Mouse (Mus musculus) testis, adult 2 months (tissue): ENCODE data around the gene 9930111J21Rik2. TPM values are rescaled to one million over a fixed set of nuclear protein-coding genes. Genes with fewer than 3 reads are reported as not detected.
A peak's percentile ranks its signal among the peaks of the same experiment; 100 is the strongest.

Source experiments
- H3K27ac ChIP-seq: fragments of 200-500 bp; 2 replicates; pipeline ENCODE4 v1.5.1; 2012; ENCODE audit warnings: low read depth, low read length; ENCODE audit not compliant: control insufficient read depth, insufficient read depth
- H3K27me3 ChIP-seq: fragments of 200-500 bp; 2 replicates; pipeline ENCODE4 v1.6.1; 2012; ENCODE audit warnings: mild to moderate bottlenecking, low read length, moderate library complexity; ENCODE audit not compliant: control insufficient read depth, insufficient read depth
- H3K36me3 ChIP-seq: fragments of 200-500 bp; 2 replicates; pipeline ENCODE4 v1.6.1; 2012; ENCODE audit warnings: mild to moderate bottlenecking, low read length; ENCODE audit not compliant: control insufficient read depth, insufficient read depth
- H3K4me1 ChIP-seq: fragments of 200-500 bp; 2 replicates; pipeline ENCODE4 v1.6.1; 2012; ENCODE audit warnings: low read length; ENCODE audit not compliant: control insufficient read depth, insufficient read depth
- H3K4me3 ChIP-seq: fragments of 200-500 bp; 2 replicates; pipeline ENCODE4 v1.5.1; 2012; ENCODE audit warnings: low read depth, mild to moderate bottlenecking, low read length, moderate library complexity, mixed read lengths; ENCODE audit not compliant: control insufficient read depth
- CTCF ChIP-seq: fragments of 200-500 bp; IDR thresholded peaks from 2 replicates; pipeline ENCODE4 v1.5.1; 2012; ENCODE audit warnings: low read depth, mild to moderate bottlenecking, inconsistent platforms, low read length, moderate library complexity; ENCODE audit not compliant: control insufficient read depth, insufficient read depth, insufficient replicate concordance
- POLR2A ChIP-seq: fragments of 200-500 bp; IDR thresholded peaks from 2 replicates; pipeline ENCODE4 v1.6.1; 2012; ENCODE audit warnings: low read depth, mild to moderate bottlenecking, inconsistent platforms, low read length, moderate library complexity; ENCODE audit not compliant: control insufficient read depth
- polyA plus RNA-seq: library from polyadenylated mRNA; depleted of rRNA; stranded (reverse); fragments of >200 nt; gene quantifications from 2 replicates; pipeline ENCODE4 v1.2.3, GENCODE M21; 2012

9930111J21Rik2 gene
- polyA plus RNA-seq, 1 experiment: 0.35 TPM

DNA sequence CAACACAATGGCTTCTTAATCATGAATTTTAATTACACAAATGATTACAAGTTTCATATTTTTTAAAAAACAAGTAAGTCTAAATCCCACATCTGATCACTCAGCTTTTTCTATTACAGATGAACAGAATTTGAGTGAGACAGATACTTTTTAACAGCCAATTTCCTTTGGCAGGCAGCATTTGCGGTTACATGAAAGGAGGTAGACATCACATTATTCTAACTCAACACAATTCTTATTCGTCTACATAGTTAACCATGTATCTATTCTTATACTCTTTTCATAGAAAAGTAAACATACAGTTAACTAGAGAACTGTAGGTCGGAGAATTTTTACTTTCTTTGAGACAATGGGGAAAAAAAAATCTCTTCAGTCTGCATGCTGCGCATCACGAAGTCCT, 39.5 kb upstream of the 9930111J21Rik2 start:
- Histone ChIP-seq H3K27ac (no peak overlapping the region), H3K36me3 (no peaks in the 10 kb centered on the region), H3K4me1 (peaks cover 7% of the 10 kb centered on the region), H3K27me3 (no peaks in the 10 kb centered on the region), H3K4me3 (no peak overlapping the region)
- TF ChIP-seq POLR2A: no peak

DNA sequence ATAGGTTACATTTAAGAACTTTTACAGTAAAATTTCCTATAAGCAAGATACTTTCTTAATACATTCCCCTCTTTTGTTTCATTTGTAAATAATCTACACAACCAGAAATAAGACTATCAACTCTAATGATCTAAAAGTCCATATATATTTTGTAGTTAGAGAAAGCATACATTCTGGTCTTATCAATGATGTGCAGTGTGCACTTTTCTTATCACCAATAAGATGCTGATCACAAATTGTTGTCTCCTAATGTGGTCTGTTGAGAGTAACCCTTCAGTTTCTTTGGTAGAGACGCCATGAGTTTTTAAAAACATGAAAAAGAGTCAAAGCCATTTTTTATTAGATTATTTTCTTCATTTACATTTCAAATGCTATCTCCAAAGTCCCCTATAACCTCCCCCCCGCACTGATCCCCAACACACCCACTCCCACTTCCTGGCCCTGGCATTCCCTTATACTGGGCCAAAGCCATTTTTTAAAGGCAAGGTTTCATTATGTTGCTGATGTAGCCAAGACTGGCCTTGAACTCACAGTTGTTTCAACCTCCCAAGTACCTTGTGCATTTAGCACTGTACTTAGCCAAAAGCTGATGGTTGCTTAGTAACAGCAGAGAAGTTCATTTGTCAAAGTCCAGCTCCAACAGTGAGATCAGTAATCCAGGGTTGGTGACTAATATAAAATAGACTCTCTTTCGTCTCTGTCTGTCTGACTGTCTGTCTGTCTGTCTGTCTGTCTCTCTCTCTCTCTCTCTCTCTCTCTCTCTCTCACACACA, 38.9 kb upstream of the 9930111J21Rik2 start:
- Histone ChIP-seq H3K4me1 (peaks cover 7% of the 10 kb centered on the region), H3K36me3 (no peaks in the 10 kb centered on the region), H3K27me3 (no peaks in the 10 kb centered on the region), H3K4me3 (no peak overlapping the region), H3K27ac (no peak overlapping the region)
- TF ChIP-seq CTCF (no peak), POLR2A (no peak)

- TF ChIP-seq CTCF: no peak
- TF ChIP-seq POLR2A: no peak
- no peak overlapping the region for H3K27ac ChIP-seq
- no peak overlapping the region for H3K4me3 ChIP-seq
- H3K36me3 ChIP-seq: no peaks in the 10 kb centered on the region
- H3K4me1 ChIP-seq: peaks cover 7% of the 10 kb centered on the region
- no peaks in the 10 kb centered on the region for H3K27me3 ChIP-seq
These were observed 38.1 kb upstream of the 9930111J21Rik2 start for GRCm38 (mm10) chr11:49088990-49089652.

DNA sequence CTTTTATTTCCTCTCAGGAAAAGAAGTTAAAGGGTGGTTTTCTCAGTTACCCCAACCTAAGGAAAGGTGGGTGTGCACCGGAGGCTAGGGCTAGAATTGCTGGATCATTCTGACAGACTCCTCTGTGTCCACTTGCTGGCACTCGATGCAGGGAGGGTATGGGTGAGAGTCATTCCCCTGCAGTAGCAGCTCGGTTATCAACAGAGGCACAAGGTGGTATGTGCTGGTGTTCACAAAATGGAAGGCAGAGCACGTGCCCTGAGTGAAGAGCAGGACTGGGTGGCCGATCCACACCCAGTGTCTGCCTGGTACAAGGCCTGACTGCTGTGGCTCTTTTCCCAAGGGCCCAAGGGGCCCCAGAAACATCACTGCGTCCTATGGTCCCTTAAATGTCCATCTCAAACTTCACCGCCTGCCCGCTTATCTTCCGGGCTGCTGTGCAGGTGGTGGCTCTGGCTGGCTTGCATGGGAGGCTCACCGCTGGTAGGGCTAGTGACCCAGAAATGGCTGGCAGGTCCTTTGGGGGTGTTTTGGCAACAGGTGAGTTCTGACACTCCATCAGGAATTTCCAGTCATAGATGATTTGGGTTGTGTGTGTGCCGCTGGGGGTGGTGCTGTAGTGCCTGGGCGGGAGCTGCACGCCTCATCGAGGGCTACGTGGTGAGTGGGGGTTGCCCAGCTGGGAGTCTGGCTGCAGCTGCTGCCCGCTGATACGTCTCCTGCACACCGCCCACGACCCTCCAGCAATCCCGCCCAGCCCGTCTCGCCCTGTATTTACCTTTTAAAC, 37.0 kb upstream of the 9930111J21Rik2 start:
- no peaks in the 10 kb centered on the region for H3K36me3 ChIP-seq

GRCm38 (mm10) chr11:49086858-49087361, 35.9 kb upstream of the 9930111J21Rik2 start:
- Histone ChIP-seq H3K27ac (peak overlapping the region; percentile 77), H3K4me3 (peak overlapping the region; percentile 24), H3K4me1 (peaks cover 7% of the 10 kb centered on the region), H3K36me3 (no peaks in the 10 kb centered on the region), H3K27me3 (no peaks in the 10 kb centered on the region)
- TF ChIP-seq POLR2A (no peak), CTCF (no peak)

More for the DNA sequence above, 37.0 kb upstream of the 9930111J21Rik2 start:
- peaks cover 7% of the 10 kb centered on the region for H3K4me1 ChIP-seq
- H3K27ac ChIP-seq: peak overlapping the region; percentile 17
- no peaks in the 10 kb centered on the region for H3K27me3 ChIP-seq
- H3K4me3 ChIP-seq: peak overlapping the region; percentile 17
- TF ChIP-seq CTCF (no peak), POLR2A (no peak)

- TF ChIP-seq CTCF: no peak
- no peak for TF ChIP-seq POLR2A
- Histone ChIP-seq H3K27me3 (no peaks in the 10 kb centered on the region), H3K27ac (peak overlapping the region; percentile 13; the same call in 1 of the 2 replicates), H3K4me1 (peaks cover 7% of the 10 kb centered on the region), H3K36me3 (no peaks in the 10 kb centered on the region), H3K4me3 (no peak overlapping the region)
These were observed 33.8 kb upstream of the 9930111J21Rik2 start for GRCm38 (mm10) chr11:49084875-49085274.

DNA sequence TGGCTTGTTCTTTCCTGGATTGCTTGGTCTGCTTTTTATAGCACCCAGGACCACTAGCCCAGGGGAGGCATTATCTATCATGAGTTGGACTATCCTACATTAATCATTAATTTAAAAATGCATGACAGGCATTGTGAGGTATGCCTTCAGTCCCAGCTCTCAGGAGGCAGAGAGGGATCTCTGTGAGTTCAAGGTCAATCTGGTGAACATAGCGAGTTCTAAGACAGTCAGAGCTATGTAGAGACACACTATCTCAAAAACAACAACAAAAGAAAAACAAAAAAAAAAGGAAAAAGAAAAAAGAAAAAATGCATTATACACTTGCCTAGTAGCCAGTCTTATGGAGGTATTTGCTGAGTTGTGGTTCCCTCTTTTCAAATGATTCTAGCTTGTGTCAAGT, 33.3 kb upstream of the 9930111J21Rik2 start:
- Histone ChIP-seq H3K27me3 (no peaks in the 10 kb centered on the region), H3K36me3 (no peaks in the 10 kb centered on the region), H3K27ac (no peak overlapping the region), H3K4me1 (peaks cover 7% of the 10 kb centered on the region), H3K4me3 (no peak overlapping the region)
- TF ChIP-seq CTCF (no peak), POLR2A (no peak)
